Comparison of ENCODE assay signal across 13 mouse cellular contexts in the genomic region with DNA sequence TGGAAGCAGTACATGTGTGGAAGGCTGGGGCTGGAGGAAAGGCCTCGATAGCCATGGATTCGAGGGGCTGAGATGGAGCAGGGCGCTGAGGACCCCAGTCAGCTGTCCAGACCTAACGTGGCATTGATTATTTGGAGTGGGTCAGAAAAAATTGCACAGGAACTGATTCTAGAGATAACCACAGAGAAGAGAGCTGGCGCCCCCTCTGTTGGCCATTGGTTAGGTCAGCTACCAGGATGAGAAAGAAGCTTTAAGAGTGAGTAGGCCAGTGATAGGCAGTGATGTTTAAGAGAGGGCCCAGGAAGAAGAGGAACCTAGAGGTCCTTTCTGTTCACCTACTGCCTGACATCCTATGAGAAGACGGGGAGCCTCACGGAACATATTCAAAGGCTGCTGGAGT. TPM values are rescaled to one million over a fixed set of nuclear protein-coding genes. Genes with fewer than 3 reads are reported as not detected.
DNase-seq lines count a peak whose midpoint lies in the region; ATAC-seq and TF ChIP-seq lines count a peak whose summit lies in the region.
"Had no signal": no experiment of that assay in that cellular context is flagged by ENCODE, and none has a peak within 500 bp of the region (broad histone marks: within the 10 kb centered on the region; RNA-seq: fewer than 3 reads in every experiment).

No protein-coding gene starts in this region.

- H3K27me3 ChIP-seq in heart, postnatal 0 days (ENCODE audit: control insufficient read depth, insufficient read depth, low read length): no peaks in the 10 kb centered on the region
- H3K27me3 ChIP-seq in neural tube, embryonic 15.5 days (replicated peaks): no peaks in the 10 kb centered on the region
- H3K27me3 ChIP-seq: megakaryocyte, embryonic 14.5 days had no signal

- no peak for ATAC-seq in heart, postnatal 0 days (ENCODE audit: insufficient read depth, low read depth)
- ATAC-seq in neural tube, embryonic 15.5 days (ENCODE audit: low FRiP score): no peak

- no peak for TF ChIP-seq EP300 in heart, postnatal 0 days (IDR thresholded peaks at IDR 0.05; ENCODE audit: low read depth)

- WGBS in heart, postnatal 0 days: 76% methylated on average over 7 of the region's 7 CpGs
- 75% methylated on average over 7 of the region's 7 CpGs for WGBS in neural tube, embryonic 15.5 days

- no peak for DNase-seq in heart, postnatal 0 days (ENCODE audit: low spot score)
- DNase-seq in heart, postnatal 4 days: no peak
- DNase-seq in neural tube, embryonic 10.5 days (ENCODE audit: extremely low spot score, low spot score): peak; percentile 20
- DNase-seq in ZHBTc4 (ENCODE audit: low read depth, low spot score): peak; percentile 61
- DNase-seq in retina, embryonic 14.5 days (ENCODE audit: low spot score): peak; percentile 53
- no peak for DNase-seq in layer of hippocampus, postnatal 14 days (ENCODE audit: low spot score in 2 of 2)
- DNase-seq in heart, postnatal 25 days (ENCODE audit: low spot score): no peak

- H3K9ac ChIP-seq in heart, postnatal 0 days (replicated peaks; ENCODE audit: low read depth, low read length): no peak overlapping the region
- no peak overlapping the region for H3K9ac ChIP-seq in neural tube, embryonic 15.5 days (replicated peaks)

- TF ChIP-seq CTCF in heart, postnatal 0 days (IDR thresholded peaks at IDR 0.05; ENCODE audit: low read depth): peak; percentile 7; the same call in 1 of the 2 replicates

- no peaks in the 10 kb centered on the region for H3K9me3 ChIP-seq in heart, postnatal 0 days (replicated peaks; ENCODE audit: control insufficient read depth, low read length)
- H3K9me3 ChIP-seq in neural tube, embryonic 15.5 days (replicated peaks): no peaks in the 10 kb centered on the region
- H3K9me3 ChIP-seq: megakaryocyte, embryonic 14.5 days had no signal

- no peak overlapping the region for H3K4me2 ChIP-seq in heart, postnatal 0 days (ENCODE audit: low read depth, low read length)
- H3K4me2 ChIP-seq in neural tube, embryonic 15.5 days: no peak overlapping the region

- intact Hi-C loops in heart, postnatal 25 days (cut with DNase I): no loop called here

- H3K36me3 ChIP-seq in heart, postnatal 0 days (replicated peaks; ENCODE audit: control insufficient read depth, insufficient read depth, low read length): peaks cover 27% of the 10 kb centered on the region; the same call in 1 of the 2 replicates
- peaks cover 58% of the 10 kb centered on the region for H3K36me3 ChIP-seq in neural tube, embryonic 15.5 days

- no peak overlapping the region for H3K27ac ChIP-seq in heart, postnatal 0 days (ENCODE audit: low read depth)
- no peak overlapping the region for H3K27ac ChIP-seq in neural tube, embryonic 15.5 days (replicated peaks)

- H3K4me1 ChIP-seq in heart, postnatal 0 days (ENCODE audit: control insufficient read depth, insufficient read depth): no peaks in the 10 kb centered on the region
- H3K4me1 ChIP-seq in neural tube, embryonic 15.5 days: no peaks in the 10 kb centered on the region

- no peak overlapping the region for H3K4me3 ChIP-seq in heart, postnatal 0 days (ENCODE audit: low read depth, low read length)
- no peak overlapping the region for H3K4me3 ChIP-seq in neural tube, embryonic 15.5 days (replicated peaks)
- H3K4me3 ChIP-seq: megakaryocyte, embryonic 14.5 days had no signal

RNA-seq across cellular contexts. Expression of a gene that starts 7.0 kb away (rescaled TPM):
- 14.4 and 22.6 TPM in 2 replicates for total RNA-seq in heart, postnatal 0 days (2014; rRNA removed; ENCODE audit: low replicate concordance)
- polyA plus RNA-seq in heart, postnatal 0 days (2015; fragmentation: Nextera tagmentation; extraction: Ambion mirVana): 17.0 and 20.4 TPM in 2 replicates
- 10 to 100 TPM; 13.0 to 13.9 TPM for total RNA-seq in heart, postnatal 4 days (2021)
- polyA plus RNA-seq in neural tube, embryonic 15.5 days (2015; fragmentation: Nextera tagmentation; extraction: Ambion mirVana): 41.3 and 46.1 TPM in 2 replicates
- total RNA-seq in layer of hippocampus, postnatal 14 days (2021): 10 to 100 TPM; 24.0 to 30.0 TPM
- total RNA-seq in heart, postnatal 25 days (2021): 10 to 100 TPM; 12.3 to 13.5 TPM

RNA-seq across cellular contexts. Expression of a gene that starts 10.6 kb away (rescaled TPM):
- 0.73 and 8.1 TPM in 2 replicates for total RNA-seq in heart, postnatal 0 days (2014; rRNA removed; ENCODE audit: low replicate concordance)
- polyA plus RNA-seq in heart, postnatal 0 days (2015; fragmentation: Nextera tagmentation; extraction: Ambion mirVana): 0.18 and 0.34 TPM in 2 replicates
- not detected for total RNA-seq in heart, postnatal 4 days (2021)
- 0.40 and 5.1 TPM in 2 replicates for polyA plus RNA-seq in neural tube, embryonic 15.5 days (2015; fragmentation: Nextera tagmentation; extraction: Ambion mirVana)
- under 1 TPM in 1 of 2 experiments, not detected in 1; 0.60 TPM for total RNA-seq in layer of hippocampus, postnatal 14 days (2021)
- not detected for total RNA-seq in heart, postnatal 25 days (2021)
- total RNA-seq: heart, postnatal 10 days had no signal

RNA-seq across cellular contexts. Expression of a gene that starts 15.4 kb away (rescaled TPM):
- 117 and 196 TPM in 2 replicates for total RNA-seq in heart, postnatal 0 days (2014; rRNA removed; ENCODE audit: low replicate concordance)
- 128 and 131 TPM in 2 replicates for polyA plus RNA-seq in heart, postnatal 0 days (2015; fragmentation: Nextera tagmentation; extraction: Ambion mirVana)
- 100 to 1,000 TPM; 102 to 113 TPM for total RNA-seq in heart, postnatal 4 days (2021)
- polyA plus RNA-seq in neural tube, embryonic 15.5 days (2015; fragmentation: Nextera tagmentation; extraction: Ambion mirVana): 58.2 and 66.7 TPM in 2 replicates
- 10 to 100 TPM; 38.5 to 48.9 TPM for total RNA-seq in layer of hippocampus, postnatal 14 days (2021)
- total RNA-seq in heart, postnatal 25 days (2021): 100 to 1,000 TPM in 1 of 2 experiments, 10 to 100 TPM in 1; 98.8 to 104 TPM

RNA-seq across cellular contexts. Expression of a gene that starts 23.9 kb away (rescaled TPM):
- total RNA-seq in heart, postnatal 0 days (2014; rRNA removed; ENCODE audit: low replicate concordance): 36.8 and 59.1 TPM in 2 replicates
- polyA plus RNA-seq in heart, postnatal 0 days (2015; fragmentation: Nextera tagmentation; extraction: Ambion mirVana): 70.4 and 85.8 TPM in 2 replicates
- total RNA-seq in heart, postnatal 4 days (2021): 10 to 100 TPM; 30.3 to 32.0 TPM
- 86.2 and 96.0 TPM in 2 replicates for polyA plus RNA-seq in neural tube, embryonic 15.5 days (2015; fragmentation: Nextera tagmentation; extraction: Ambion mirVana)
- 10 to 100 TPM; 20.2 to 24.7 TPM for total RNA-seq in layer of hippocampus, postnatal 14 days (2021)
- 10 to 100 TPM; 15.2 to 22.0 TPM for total RNA-seq in heart, postnatal 25 days (2021)

RNA-seq across cellular contexts. Expression of a gene that starts 24.0 kb away (rescaled TPM):
- total RNA-seq in heart, postnatal 0 days (2014; rRNA removed; ENCODE audit: low replicate concordance): 1.1 TPM in 1 of 2 replicates, not detected in the other
- polyA plus RNA-seq in heart, postnatal 0 days (2015; fragmentation: Nextera tagmentation; extraction: Ambion mirVana): not detected in 2 replicates
- total RNA-seq in heart, postnatal 4 days (2021): not detected
- polyA plus RNA-seq in neural tube, embryonic 15.5 days (2015; fragmentation: Nextera tagmentation; extraction: Ambion mirVana): not detected in 2 replicates
- total RNA-seq in layer of hippocampus, postnatal 14 days (2021): not detected
- total RNA-seq in heart, postnatal 25 days (2021): not detected
- total RNA-seq: heart, postnatal 10 days; left cerebral cortex, postnatal 10 days had no signal
- polyA plus RNA-seq: embryonic facial prominence, embryonic 11.5 days; stomach, embryonic 14.5 days had no signal

Comparison
In these comparisons a context has a peak if more than half of its experiments do, and no peak if none do; other contexts are left out.
1. DNase-seq: peak in neural tube, embryonic 10.5 days (single experiment), ZHBTc4 (single experiment) and retina, embryonic 14.5 days (single experiment); none in heart, postnatal 0 days (single experiment), heart, postnatal 4 days (single experiment), layer of hippocampus, postnatal 14 days (0 of 2) and heart, postnatal 25 days (single experiment).